Mouse (Mus musculus): ENCODE measurements around the gene Serinc1. TPM values are rescaled to one million over a fixed set of nuclear protein-coding genes. Genes with fewer than 3 reads are reported as not detected.

Gene Serinc1
- polyA plus RNA-seq, 1 experiment from 2014 or later = 137 TPM

Other genes with a start within 250 kb of the Serinc1 start
- gene Hsf2, start 46.1 kb downstream of the Serinc1 start, polyA plus RNA-seq (2014; fragmentation: Nextera tagmentation; extraction: Ambion mirVana) = 25.2 and 29.0 TPM in 2 replicates
- 2.1 and 2.2 TPM in 2 replicates for gene Pkib, start 99.5 kb upstream of the Serinc1 start, polyA plus RNA-seq (2014; fragmentation: Nextera tagmentation; extraction: Ambion mirVana)

Measured in intestine, embryonic 14.5 days (tissue).